Mouse (Mus musculus) spleen, adult 18-20 months (tissue): ENCODE data around the gene Rnf227.

Experiments
- DNase-seq, 2 experiments: peaks; one replicate each; pipeline ENCODE4 v3.0.0; 2022; ENCODE audit warnings: mixed read lengths in 2 of 2

Rnf227 gene

DNA sequence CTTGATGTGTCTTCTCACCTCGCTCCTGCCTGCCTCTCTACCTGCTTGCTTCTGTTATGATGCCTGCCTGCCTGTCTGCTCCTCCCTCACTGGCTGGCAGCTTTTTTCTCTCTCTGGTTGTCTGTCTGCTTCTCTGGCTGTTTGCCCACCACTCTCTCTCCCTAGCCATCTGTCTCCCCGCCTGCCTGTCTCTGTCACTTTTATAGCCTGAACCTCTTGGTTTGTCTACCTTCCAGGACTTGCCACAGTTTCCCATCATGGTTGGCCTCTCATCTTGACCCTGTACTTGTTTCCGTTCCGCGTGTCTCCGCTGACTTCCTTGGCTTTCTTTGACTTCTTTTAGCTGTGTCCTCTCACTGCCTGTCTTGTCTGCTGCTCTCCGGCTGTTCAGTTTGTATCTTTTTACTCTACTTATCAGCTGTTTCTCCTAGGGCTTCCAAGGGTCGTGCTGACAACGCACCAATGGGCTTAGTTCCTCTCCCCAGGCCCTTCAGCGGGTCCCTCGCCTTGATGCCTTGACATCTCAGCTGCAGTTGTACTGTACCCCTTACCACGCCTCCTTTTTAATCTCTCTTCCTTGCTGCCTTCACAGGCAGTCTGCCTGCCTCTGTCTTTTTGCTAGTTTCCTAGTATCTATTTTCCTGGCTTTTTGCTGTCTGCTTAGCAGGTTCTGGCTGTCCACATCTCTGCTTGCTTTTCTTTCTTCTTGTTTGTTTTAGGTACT, 32.0 kb downstream of the Rnf227 start:
- DNase-seq: no peak

DNA sequence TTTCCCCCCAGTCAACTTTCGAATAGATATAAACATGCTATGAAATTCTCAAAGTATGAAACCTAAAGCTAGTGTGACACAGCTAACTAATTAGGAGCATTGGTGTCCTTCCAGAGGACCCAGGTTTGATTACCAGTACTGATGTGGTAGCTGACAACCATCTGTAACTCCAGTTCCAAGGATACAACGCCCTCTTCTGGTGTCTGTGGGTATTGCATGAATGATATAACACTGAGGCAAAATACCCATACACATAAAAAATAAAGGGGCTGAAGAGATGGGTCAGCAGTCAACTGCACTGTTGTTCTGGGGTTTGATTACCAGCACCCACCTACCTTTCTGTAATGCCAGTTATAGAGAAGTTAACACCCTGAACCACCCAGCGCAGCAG, 32.5 kb downstream of the Rnf227 start:
- no peak for DNase-seq

DNA sequence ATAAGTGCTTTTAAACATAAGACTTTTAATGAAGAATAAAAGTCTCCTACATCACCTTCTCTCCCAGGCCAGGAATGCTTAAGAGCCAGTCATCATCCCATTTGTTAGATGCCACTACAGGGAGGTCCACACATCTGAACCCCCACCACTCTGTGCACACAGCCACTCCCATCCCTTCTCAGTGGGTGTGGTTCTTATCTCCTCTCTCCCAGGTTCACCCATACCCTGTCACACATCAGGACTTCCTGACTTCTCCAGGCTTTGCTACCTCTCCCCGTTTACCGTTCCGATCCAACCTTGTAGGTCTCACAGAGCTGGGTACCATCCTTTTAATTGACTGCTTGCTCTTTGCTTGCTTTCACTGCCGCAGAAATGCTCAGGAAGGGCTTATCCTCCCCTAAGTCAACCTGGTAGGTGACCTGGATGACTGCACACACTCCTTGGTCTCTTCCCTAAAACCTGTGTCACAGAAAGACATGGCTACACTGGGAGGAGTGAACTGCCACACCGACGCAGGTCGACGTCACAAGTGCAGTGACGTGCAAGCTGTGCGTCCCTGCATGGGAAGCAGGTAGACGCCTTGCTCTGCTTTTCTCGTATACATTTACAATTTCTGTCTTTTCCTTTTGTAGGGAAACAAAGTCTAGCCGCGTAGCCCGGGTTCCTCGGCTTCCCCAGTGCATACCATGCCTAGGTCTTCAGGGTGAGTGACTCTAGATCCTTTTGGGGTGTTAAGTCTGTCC, 33.1 kb downstream of the Rnf227 start:
- DNase-seq: no peak

DNA sequence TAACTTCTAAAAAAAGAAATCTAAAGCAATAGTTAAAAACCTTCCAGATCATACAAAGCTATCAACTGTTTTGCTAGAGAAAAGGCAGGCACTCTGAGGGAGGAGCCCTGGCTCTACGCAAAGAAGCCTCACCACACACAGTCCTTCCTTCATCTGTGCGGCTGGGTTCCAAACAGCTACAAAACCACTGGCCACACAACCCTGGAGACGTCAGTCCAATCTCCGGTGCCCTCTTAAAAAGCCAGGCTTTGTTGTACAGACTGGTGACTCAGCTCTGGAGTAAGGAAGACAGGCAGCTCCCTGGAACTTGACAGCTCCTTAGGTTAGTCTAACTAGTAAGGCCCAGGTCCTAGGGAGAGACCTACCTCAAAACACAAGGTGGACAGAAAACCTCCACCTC, 35.4 kb downstream of the Rnf227 start:
- DNase-seq: no peak

DNA sequence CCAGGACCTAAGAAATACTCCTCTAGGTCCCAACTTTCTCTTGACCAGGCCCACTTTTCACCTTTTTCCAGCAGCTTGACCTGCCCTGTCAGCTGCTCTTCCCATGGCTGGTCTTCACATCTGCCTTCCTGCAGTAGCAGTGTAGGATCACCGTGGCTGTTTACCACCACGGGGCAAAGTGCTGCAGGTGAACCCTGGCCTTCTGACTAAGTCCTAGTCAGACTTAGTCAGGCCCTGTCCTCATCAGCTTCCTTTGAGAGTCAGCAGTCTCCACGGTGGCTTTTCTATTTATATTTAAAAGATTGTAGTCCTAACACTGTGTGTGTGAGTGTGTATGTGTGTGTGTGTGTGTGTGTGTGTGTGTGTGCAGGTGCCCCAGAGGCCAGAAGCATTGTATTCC, 37.5 kb downstream of the Rnf227 start:
- DNase-seq: no peak

DNA sequence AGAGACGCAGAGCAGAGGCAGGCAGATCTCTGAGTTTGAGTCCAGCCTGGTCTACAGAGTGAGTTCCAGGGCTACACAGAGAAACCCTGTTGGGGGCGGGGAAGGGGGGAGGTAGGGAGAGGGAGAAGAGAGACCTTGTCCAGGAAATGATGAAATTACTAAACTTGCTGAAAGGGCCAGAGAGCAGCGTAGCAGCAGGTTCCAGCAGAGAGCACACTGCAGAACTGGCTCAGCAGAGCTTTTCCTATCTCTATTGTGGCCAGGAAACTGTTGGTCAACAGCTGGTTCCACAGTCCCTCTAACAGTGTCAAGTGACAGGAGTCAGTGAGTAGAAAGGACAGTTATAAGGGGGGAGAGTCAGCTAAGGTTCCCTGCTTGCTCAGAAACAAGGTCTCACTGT, 39.3 kb downstream of the Rnf227 start:
- no peak for DNase-seq

DNA sequence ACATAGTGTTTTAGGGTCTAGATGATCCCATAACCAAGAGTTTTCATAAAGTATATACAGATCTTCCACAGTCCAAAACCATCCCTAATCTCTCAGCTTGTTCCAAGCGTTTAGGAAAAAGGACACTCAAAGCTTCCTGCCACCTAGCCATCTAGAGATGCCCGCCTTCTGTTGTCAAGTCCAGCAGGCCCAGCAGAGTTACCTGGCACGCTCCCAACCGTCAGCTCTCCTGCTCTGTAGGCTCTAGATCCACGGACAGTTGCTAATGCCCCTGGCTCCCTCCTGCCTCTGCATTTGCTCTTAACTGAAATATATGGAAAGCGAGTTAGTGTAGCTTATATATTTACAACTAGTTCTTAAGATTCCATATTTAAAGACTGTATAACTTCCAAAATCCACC, 41.1 kb downstream of the Rnf227 start:
- DNase-seq: no peak

DNA sequence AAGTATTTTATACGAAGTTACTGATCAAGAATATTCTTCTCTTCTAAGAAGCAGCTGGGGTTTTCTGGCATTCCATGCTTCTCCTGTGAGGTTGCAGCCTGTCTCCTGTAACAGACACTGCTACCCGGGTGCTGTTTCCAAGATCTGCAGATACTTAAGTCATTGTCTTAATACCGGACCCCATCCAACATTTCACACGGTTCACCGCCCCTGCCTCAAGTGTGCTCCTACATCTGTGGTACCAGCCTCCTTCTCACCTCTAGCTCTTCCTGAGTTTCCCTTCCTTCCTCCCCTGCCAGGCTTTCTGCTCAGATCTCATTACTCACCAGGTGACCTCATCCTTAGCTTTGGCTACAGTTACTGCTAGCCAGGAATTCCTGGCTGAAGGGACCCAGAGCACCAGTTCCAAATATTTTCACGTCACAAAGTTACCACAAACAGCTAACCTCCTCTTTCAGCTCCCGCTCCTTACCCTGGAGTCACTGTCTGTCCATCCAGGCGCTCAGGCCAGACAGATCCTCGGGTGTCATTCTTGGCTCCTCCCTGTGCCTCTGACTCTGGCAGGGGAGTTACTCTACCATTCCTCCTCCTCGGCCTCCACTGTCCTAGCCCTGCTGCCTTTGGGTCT, 42.3 kb downstream of the Rnf227 start:
- DNase-seq: no peak

DNA sequence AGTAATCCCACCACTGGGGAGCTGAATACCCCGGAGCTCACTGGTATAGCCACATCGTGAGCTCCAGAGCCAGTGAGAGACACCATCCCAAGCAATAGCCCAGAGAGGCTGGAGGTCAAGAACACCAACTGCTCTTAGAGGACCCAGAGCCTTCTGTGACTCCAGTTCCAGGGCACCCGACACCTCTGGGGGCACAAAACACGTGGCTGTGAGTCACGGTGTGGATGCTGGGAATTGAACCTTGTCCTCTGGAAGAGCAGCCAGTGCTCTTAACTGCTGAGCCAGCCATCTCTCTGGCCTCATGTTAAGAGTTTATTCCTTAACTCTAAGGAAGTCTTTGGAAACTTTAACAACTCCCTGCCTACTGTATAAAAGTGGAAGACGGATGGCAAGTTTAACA, 44.7 kb downstream of the Rnf227 start:
- DNase-seq: no peak

DNA sequence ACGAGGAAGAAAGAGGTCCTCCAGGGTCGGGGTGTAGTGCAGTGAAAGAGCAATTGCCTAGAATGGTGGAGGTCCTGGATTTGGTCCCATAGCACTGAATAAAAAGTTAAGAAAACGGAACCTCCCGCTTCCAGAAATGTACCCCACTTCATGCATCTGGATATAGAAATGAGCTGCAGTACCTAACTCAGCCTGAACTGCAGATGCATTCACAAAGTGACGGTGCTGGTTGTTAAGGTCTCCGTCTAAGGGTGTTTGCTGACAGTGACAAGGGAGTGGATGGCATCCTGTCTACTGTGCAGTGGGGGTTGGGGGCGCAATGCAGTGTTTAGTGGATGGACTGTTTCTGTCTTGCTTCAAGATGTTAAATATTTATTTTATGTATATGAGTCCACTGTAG, 46.5 kb downstream of the Rnf227 start:
- DNase-seq: no peak

DNA sequence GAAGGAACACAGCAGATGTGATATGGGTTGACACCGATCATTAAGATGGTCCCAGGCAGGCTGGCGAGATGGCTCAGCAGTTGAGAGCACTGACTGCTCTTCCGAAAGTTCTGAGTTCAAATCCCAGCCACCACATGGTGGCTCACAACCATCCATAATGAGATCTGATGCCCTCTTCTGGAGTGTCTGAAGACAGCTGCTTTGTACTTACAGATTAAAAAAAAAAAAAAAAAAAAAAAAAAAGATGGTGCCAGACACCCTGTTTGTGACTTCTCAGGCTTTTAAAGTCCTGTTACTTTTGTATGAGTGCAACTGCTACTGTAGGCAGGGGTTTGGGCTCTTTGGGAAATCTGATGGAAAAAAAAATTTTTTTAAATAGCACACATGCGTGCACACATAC, 48.4 kb downstream of the Rnf227 start:
- DNase-seq: no peak

DNA sequence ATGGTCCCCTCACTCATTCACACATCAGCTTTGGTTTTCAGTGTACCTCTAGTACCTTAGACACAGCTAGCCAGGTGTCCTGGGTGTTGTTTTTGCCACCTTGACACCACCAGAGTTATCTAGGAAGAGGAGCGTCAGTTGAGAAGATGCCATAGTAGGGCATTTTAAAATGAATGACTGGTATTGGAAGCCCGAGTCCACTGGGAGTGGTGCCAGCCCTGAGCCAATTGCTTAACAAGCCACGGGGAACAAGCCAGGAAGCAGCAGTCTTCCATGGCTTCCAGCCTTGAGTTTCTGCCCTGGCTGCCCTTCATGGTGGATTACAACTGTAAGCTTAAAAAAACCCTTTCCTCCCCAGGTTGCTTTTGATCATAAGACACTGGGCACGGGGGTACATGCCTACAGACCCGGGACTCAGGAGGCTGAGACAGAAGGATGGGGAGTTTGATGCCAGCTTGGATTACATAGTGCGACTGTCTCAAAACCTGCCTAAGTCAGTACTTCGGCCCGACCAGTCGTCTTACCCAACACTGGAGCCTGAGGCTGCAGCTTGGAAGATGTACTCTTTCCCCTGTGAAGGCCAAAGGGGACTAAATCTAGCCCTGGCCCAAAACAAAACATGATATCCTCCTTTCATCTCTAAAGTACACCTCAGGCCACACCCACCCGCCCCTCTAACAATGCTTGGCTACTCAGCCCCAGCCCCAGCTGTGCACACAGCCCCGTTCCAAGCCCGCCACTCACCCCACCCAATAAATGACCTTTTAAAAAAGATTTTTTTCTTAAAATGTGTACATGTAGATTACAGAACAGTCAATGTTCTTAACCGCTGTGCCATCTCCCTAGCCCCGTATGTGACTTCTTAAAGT, 49.5 kb downstream of the Rnf227 start:
- DNase-seq: no peak

DNA sequence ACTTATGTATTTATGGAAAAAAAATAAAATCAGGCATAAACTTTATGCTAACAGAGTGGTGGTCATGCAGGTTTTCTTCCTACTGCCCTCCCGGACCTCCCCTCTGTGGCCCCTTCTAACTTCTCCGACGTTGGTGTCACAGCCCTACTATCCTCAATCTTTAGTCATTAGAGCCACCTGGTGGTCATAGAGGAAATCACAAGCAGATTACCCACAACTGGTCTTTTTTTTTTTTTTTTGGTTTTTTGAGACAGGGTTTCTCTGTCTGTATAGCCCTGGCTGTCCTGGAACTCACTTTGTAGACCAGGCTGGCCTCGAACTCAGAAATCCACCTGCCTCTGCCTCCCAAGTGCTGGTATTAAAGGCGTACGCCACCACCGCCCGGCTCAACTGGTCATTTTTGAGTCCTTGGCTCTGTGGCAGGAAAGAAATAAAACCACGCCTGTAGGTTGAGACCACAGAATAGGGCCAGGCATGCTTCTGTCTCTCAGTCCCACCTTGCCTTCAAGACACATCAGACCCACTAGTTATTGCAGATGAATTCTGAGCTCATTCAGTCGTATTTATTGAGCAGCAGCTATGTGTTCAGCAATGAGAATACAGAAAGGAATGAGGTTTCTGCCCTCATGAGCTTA, 50.3 kb downstream of the Rnf227 start:
- peak in 1 of 2 experiments; percentile 63 for DNase-seq
